Mouse (Mus musculus): ENCODE results near the gene Rab10. TPM values are rescaled to one million over a fixed set of nuclear protein-coding genes. Genes with fewer than 3 reads are reported as not detected.
A peak's percentile ranks its signal among the peaks of the same experiment; 100 is the strongest.

The Rab10 gene
- polyA plus RNA-seq, 1 experiment, result 50.2 TPM

DNA sequence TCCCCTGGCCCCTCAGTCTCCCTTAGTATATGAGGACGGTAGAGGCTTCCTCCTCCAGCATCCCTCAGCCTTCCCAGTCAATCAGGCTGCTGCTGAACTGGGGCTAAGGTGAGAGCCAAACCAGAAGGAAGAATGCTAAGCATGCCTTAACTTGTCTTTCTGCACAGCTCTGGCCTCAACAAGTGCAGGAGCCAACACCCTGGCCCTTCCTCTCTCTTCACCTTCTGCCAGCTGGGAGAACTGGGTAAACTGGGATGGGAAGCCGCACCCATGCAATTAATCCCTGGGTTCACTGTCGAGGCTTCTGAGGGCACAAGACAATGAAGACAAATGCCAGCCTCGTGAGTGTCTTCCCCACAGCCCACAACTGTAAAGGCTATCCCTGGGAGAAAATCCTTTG lies 19.9 kb upstream of the Rab10 start:
- no peaks in the 10 kb centered on the region for H3K79me3 ChIP-seq (ENCODE audit: low read depth)
- no peaks in the 10 kb centered on the region for H3K36me3 ChIP-seq (ENCODE audit: control insufficient read depth, insufficient read depth)
- no peaks in the 10 kb centered on the region for H3K27me3 ChIP-seq (ENCODE audit: control insufficient read depth, insufficient read depth, insufficient read length)
- H3ac ChIP-seq (ENCODE audit: control insufficient read depth, insufficient read length, low read depth), result no peak overlapping the region
- H3K79me2 ChIP-seq (ENCODE audit: control insufficient read depth, insufficient read depth), result no peaks in the 10 kb centered on the region
- H3K4me3 ChIP-seq (ENCODE audit: insufficient read depth, poor library complexity, severe bottlenecking), result no peak overlapping the region
- no peak for TF ChIP-seq USF1 (IDR thresholded peaks at IDR 0.05; ENCODE audit: low read depth)
- TF ChIP-seq CEBPB (IDR thresholded peaks at IDR 0.05; ENCODE audit: low read depth), result no peak
- TF ChIP-seq MAX (IDR thresholded peaks at IDR 0.05), result no peak

DNA sequence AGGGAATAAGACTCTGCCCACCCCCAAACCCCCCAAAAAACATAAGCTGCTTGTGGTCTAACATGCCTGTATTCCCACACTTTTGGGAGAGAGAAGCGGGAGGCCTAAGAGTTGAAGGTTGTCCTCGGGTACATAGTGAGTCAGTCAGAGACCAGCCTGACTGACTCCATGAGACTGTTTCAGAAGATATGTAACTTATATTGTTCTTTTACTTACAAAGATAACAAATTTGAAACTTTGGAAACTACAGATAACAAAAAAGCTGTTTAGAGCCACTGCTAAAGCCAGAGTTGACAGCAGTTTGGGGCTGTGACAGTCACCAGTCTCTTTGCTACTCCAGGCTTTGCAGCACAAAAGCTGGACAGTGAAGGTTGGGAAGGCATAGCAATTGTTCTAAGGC lies 15.5 kb upstream of the Rab10 start:
- Histone ChIP-seq H3K27me3 (ENCODE audit: control insufficient read depth, insufficient read depth, insufficient read length) (no peaks in the 10 kb centered on the region), H3K36me3 (ENCODE audit: control insufficient read depth, insufficient read depth) (no peaks in the 10 kb centered on the region), H3K79me2 (ENCODE audit: control insufficient read depth, insufficient read depth) (no peaks in the 10 kb centered on the region), H3ac (ENCODE audit: control insufficient read depth, insufficient read length, low read depth) (no peak overlapping the region), H3K79me3 (ENCODE audit: low read depth) (no peaks in the 10 kb centered on the region), H3K4me3 (ENCODE audit: insufficient read depth, poor library complexity, severe bottlenecking) (no peak overlapping the region)
- TF ChIP-seq MYOG (IDR thresholded peaks at IDR 0.05; ENCODE audit: control insufficient read depth, extremely low read depth, insufficient read length), result no peak
- no peak for TF ChIP-seq CTCF (IDR thresholded peaks at IDR 0.05; ENCODE audit: control insufficient read depth, insufficient read depth, insufficient read length)

DNA sequence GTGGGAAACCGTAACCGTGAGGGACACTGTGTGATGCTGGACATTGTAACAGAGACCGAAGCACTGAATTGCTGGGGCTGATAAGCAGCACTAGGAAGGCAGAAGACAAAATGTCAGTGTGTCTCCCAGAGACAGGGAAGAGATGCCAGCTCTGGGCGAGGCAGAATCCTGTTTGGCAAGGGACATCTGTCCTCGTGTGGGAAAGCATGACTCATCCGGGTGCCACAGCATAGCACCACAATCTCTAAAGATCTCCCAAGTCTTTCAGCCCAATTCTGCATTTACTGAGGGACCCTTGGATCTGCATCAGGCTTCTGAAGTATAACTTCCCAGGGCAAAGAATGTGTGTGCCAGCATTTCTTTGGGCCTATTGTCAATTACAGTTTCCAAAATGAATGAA lies 13.5 kb upstream of the Rab10 start:
- H3K36me3 ChIP-seq (ENCODE audit: control insufficient read depth, insufficient read depth), result no peaks in the 10 kb centered on the region
- H3K4me3 ChIP-seq (ENCODE audit: insufficient read depth, poor library complexity, severe bottlenecking), result no peak overlapping the region
- TF ChIP-seq FOSL1 (IDR thresholded peaks at IDR 0.05; ENCODE audit: insufficient read depth, low read length, poor library complexity, severe bottlenecking) (peak; percentile 18), CEBPB (IDR thresholded peaks at IDR 0.05; ENCODE audit: low read depth) (no peak), MYOD1 (IDR thresholded peaks at IDR 0.05; ENCODE audit: control insufficient read depth, insufficient read length, low read depth) (peak; percentile 37)
- H3ac ChIP-seq (ENCODE audit: control insufficient read depth, insufficient read length, low read depth), result no peak overlapping the region
- H3K79me2 ChIP-seq (ENCODE audit: control insufficient read depth, insufficient read depth), result no peaks in the 10 kb centered on the region
- H3K79me3 ChIP-seq (ENCODE audit: low read depth), result no peaks in the 10 kb centered on the region
- no peaks in the 10 kb centered on the region for H3K27me3 ChIP-seq (ENCODE audit: control insufficient read depth, insufficient read depth, insufficient read length)

DNA sequence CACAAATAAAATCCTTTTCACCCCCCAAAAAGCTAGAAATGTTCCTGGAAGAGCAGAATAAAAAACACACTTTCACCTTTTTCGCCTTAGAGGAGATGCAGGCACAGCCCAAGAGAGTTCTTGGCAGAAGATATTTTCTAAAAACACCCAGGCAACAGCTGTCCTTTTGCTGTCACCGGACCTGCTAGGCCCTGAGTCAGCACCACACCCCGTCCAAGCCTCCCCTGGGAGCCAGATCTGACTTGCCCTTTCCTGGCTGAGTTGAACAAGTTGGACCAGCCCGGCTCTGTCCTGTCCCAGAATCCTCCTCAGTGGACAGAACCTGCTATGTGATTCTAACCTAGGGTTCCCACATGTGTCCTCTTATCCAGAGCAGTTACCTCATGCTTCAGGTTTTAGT lies 9.6 kb upstream of the Rab10 start:
- H3K4me3 ChIP-seq (ENCODE audit: insufficient read depth, poor library complexity, severe bottlenecking), result no peak overlapping the region
- no peaks in the 10 kb centered on the region for H3K27me3 ChIP-seq (ENCODE audit: control insufficient read depth, insufficient read depth, insufficient read length)
- no peak overlapping the region for H3ac ChIP-seq (ENCODE audit: control insufficient read depth, insufficient read length, low read depth)
- H3K79me3 ChIP-seq (ENCODE audit: low read depth), result no peaks in the 10 kb centered on the region
- peak; percentile 82 for TF ChIP-seq MYOD1 (IDR thresholded peaks at IDR 0.05; ENCODE audit: control insufficient read depth, insufficient read length, low read depth)
- TF ChIP-seq MYOG (IDR thresholded peaks at IDR 0.05; ENCODE audit: control insufficient read depth, extremely low read depth, insufficient read length), result no peak
- TF ChIP-seq USF1 (IDR thresholded peaks at IDR 0.05; ENCODE audit: low read depth), result no peak
- H3K36me3 ChIP-seq (ENCODE audit: control insufficient read depth, insufficient read depth), result no peaks in the 10 kb centered on the region
- H3K79me2 ChIP-seq (ENCODE audit: control insufficient read depth, insufficient read depth), result no peaks in the 10 kb centered on the region

DNA sequence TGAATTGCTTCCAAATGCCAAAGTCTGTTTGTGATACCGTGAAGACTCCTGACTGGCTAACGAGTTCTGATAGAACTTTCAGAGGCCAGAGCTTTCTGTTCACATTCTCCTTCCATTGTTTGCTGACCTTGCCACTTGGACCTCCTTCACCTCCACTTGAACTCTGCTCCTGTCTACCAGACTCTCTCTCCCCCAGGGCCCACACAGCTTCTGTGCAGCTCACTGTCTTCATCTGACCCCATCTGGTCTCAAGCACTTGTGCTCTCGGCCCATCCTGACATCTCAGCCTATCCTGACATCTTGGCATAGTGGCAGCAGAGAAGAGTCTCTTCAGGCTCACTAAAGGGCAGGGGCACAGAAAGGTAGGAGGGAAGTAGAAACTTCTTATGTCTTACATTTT lies 7.2 kb upstream of the Rab10 start:
- TF ChIP-seq CTCF (IDR thresholded peaks at IDR 0.05; ENCODE audit: control insufficient read depth, insufficient read depth, insufficient read length), result no peak
- no peak for TF ChIP-seq MYOD1 (IDR thresholded peaks at IDR 0.05; ENCODE audit: control insufficient read depth, insufficient read length, low read depth)
- no peak for TF ChIP-seq MYOG (IDR thresholded peaks at IDR 0.05; ENCODE audit: control insufficient read depth, extremely low read depth, insufficient read length)
- TF ChIP-seq CEBPB (IDR thresholded peaks at IDR 0.05; ENCODE audit: low read depth), result no peak
- TF ChIP-seq USF1 (IDR thresholded peaks at IDR 0.05; ENCODE audit: low read depth), result no peak
- no peaks in the 10 kb centered on the region for H3K27me3 ChIP-seq (ENCODE audit: control insufficient read depth, insufficient read depth, insufficient read length)
- H3ac ChIP-seq (ENCODE audit: control insufficient read depth, insufficient read length, low read depth), result no peak overlapping the region
- H3K79me3 ChIP-seq (ENCODE audit: low read depth), result no peaks in the 10 kb centered on the region
- no peaks in the 10 kb centered on the region for H3K36me3 ChIP-seq (ENCODE audit: control insufficient read depth, insufficient read depth)
- H3K4me3 ChIP-seq (ENCODE audit: insufficient read depth, poor library complexity, severe bottlenecking), result no peak overlapping the region
- no peaks in the 10 kb centered on the region for H3K79me2 ChIP-seq (ENCODE audit: control insufficient read depth, insufficient read depth)

DNA sequence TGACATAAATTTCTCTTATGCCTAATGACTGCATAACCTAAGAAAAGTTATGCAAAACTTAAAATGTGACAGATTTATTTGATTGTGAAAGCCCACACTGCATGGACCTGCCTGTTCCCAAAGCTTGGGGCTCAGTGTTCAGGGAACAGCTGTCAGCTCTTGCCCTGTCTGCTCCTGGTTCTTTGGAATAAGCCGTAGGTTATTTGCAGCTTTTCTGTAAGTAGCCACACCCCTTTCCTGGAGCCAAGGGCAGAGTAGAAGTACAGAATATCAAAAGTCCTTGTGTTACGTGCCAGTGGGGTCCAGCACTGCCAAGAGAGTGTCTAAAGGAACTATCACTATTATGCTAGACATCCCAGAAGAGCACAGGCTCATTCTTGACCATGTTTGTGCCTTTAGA lies 6.3 kb upstream of the Rab10 start:
- no peak overlapping the region for H3ac ChIP-seq (ENCODE audit: control insufficient read depth, insufficient read length, low read depth)
- H3K27me3 ChIP-seq (ENCODE audit: control insufficient read depth, insufficient read depth, insufficient read length), result no peaks in the 10 kb centered on the region
- H3K79me3 ChIP-seq (ENCODE audit: low read depth), result no peaks in the 10 kb centered on the region
- no peaks in the 10 kb centered on the region for H3K36me3 ChIP-seq (ENCODE audit: control insufficient read depth, insufficient read depth)
- TF ChIP-seq CTCF (IDR thresholded peaks at IDR 0.05; ENCODE audit: control insufficient read depth, insufficient read depth, insufficient read length), result no peak
- TF ChIP-seq MYOD1 (IDR thresholded peaks at IDR 0.05; ENCODE audit: control insufficient read depth, insufficient read length, low read depth), result no peak
- no peak for TF ChIP-seq CEBPB (IDR thresholded peaks at IDR 0.05; ENCODE audit: low read depth)
- TF ChIP-seq USF1 (IDR thresholded peaks at IDR 0.05; ENCODE audit: low read depth), result no peak
- no peak for TF ChIP-seq FOSL1 (IDR thresholded peaks at IDR 0.05; ENCODE audit: insufficient read depth, low read length, poor library complexity, severe bottlenecking)
- TF ChIP-seq MAX (IDR thresholded peaks at IDR 0.05), result no peak
- TF ChIP-seq MYOG (IDR thresholded peaks at IDR 0.05; ENCODE audit: control insufficient read depth, extremely low read depth, insufficient read length), result no peak
- no peak overlapping the region for H3K4me3 ChIP-seq (ENCODE audit: insufficient read depth, poor library complexity, severe bottlenecking)
- no peaks in the 10 kb centered on the region for H3K79me2 ChIP-seq (ENCODE audit: control insufficient read depth, insufficient read depth)

DNA sequence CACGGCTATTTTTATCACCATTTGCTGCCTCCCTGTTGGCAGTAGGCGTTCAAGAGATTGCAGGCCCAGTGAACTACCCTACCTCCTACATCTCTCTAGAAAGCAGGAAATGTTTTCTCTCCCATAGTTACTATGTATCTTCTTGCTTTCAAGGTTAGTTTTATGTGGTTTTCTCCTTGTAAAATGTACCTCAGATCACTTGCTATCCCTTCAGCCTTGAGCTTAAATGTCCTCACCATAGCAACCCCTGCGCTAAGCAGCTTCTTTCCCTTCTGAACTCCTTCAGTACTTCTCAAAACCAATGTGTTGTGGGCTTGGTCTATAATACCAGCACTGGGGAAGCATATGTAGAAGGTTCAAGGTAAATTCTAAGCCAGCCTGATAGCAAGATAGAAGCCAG lies 3.1 kb upstream of the Rab10 start:
- TF ChIP-seq FOSL1 (IDR thresholded peaks at IDR 0.05; ENCODE audit: insufficient read depth, low read length, poor library complexity, severe bottlenecking), result no peak
- peaks cover 17% of the 10 kb centered on the region for H3K79me2 ChIP-seq (ENCODE audit: control insufficient read depth, insufficient read depth)

More for the DNA sequence above, 3.1 kb upstream of the Rab10 start:
- no peaks in the 10 kb centered on the region for H3K36me3 ChIP-seq (ENCODE audit: control insufficient read depth, insufficient read depth)
- no peak overlapping the region for H3K4me3 ChIP-seq (ENCODE audit: insufficient read depth, poor library complexity, severe bottlenecking)
- H3ac ChIP-seq (ENCODE audit: control insufficient read depth, insufficient read length, low read depth), result no peak overlapping the region
- no peaks in the 10 kb centered on the region for H3K27me3 ChIP-seq (ENCODE audit: control insufficient read depth, insufficient read depth, insufficient read length)
- H3K79me3 ChIP-seq (ENCODE audit: low read depth), result peaks cover 15% of the 10 kb centered on the region
